Mouse (Mus musculus) cerebellum, adult 2 months (tissue): ENCODE results near the gene Nckap5.

ENCODE experiments used
- CTCF ChIP-seq: fragments of 200-500 bp; IDR thresholded peaks from 2 replicates; pipeline ENCODE4 v1.5.1; 2011; ENCODE audit warnings: low read depth, mild to moderate bottlenecking, control low read depth, low read length, moderate library complexity, borderline replicate concordance; ENCODE audit not compliant: insufficient read depth
- POLR2A ChIP-seq: fragments of 200-500 bp; IDR thresholded peaks from 2 replicates; pipeline ENCODE4 v1.6.1; 2011; ENCODE audit warnings: low read length, control low read depth, borderline replicate concordance; ENCODE audit not compliant: insufficient read depth

DNA sequence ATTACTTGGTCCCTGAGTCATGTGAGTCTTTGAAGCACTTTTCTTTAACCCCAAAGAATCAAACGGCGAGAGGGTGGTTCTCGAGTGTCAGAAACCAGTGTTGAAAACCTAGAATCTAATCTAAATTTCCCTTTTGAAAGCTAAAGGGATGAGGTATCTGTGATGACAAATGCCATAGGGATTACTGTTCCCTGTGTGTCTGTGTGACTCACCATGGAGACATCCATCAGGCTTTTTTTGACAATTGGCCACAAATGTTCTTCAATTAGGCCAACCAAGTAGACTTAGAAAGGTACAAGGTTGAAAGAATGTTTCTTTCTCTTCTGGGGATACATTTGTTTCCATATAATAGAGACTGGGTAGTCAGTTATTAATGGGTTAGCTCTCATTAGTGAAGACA, 879.6 kb downstream of the Nckap5 start:
- TF ChIP-seq CTCF (no peak), POLR2A (no peak)
